Mouse (Mus musculus): ENCODE results near the gene Tm6sf1.
"Not testable (repeated sequence)": the region's sequence is repeated elsewhere in the genome, so short reads cannot be mapped to it uniquely, and the experiment has no call there.

Tm6sf1 gene

DNA sequence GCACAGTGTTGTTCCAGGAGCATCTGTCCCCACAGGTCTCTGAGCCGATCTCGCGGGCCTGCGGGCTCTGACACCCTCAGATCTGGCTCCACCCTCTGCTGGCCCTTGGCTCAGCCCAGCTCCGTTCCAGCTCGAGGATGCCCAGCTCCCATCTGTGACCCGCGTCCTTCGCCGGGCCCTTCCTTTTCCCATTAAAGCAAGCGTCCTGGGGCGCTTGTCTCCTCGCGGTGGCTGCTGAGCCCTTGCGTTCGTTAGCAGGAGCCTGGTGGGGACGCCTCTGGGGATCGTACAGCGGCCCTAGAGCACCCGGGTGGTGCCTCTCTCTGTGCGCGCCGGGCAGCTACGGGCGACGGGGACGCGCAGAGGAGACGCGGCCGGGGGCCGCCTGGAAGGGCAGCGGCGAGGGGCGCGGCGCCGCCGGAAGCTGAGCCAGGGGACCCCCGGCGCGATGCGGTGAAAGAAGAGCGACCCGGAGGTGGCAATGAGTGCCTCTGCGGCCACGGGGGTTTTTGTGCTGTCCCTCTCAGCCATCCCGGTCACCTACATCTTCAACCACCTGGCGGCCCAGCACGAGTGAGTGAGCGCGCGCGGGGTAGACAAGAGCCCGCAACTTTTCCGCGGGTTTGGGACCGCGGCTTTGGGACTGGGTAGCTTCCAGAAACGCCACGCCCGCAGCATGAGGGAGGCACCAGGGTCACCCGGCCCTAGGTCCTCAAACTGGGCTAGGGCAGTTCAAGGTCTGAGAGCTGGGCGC is at the start of gene Tm6sf1:
Gene Tm6sf1 (plus strand): TSS at position 34 of the 754 bp plus-strand sequence.
- no peak for DNase-seq (ENCODE audit: extremely low spot score, low read depth, low spot score)

DNA sequence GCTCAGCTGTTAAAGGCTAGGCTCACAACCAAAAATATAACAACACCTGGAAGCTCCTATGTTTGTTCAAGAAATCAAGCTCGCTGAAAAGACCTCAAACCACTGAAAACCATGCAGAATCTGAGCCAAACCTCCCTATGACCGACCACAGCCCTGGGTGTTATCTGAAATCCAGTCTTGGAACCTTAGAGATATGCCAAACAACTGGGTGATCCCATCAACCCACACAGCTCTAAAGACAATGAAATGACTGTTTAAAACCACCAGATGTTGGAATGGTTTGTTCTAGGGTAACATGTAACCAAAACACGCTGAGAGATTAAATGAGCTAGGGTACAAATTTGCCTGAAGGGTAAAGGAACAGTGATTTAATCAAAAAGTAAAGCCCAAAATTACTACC is 33.9 kb upstream of the Tm6sf1 start:
- no peak for DNase-seq (ENCODE audit: extremely low spot score, low read depth, low spot score)

DNA sequence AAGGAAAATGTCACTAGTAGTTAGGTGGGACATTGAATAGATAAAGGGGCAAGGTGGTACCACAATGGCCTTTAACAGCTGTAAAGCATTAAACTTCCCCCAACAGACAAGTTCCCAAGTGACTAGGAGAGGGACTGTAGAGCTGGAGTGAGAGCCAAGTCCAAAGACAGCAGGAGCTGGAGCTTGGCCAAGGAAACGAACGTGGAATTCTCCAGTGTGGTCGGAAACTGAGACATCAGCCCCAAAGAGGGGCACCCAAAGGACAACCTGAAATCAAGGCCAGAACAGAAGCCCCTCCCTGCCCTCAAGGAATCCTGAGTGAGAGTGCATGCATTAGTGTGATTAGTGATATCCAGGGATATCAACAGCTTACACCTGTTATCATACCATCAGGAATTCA is 33.4 kb upstream of the Tm6sf1 start:
- no peak for DNase-seq (ENCODE audit: extremely low spot score, low read depth, low spot score)

DNA sequence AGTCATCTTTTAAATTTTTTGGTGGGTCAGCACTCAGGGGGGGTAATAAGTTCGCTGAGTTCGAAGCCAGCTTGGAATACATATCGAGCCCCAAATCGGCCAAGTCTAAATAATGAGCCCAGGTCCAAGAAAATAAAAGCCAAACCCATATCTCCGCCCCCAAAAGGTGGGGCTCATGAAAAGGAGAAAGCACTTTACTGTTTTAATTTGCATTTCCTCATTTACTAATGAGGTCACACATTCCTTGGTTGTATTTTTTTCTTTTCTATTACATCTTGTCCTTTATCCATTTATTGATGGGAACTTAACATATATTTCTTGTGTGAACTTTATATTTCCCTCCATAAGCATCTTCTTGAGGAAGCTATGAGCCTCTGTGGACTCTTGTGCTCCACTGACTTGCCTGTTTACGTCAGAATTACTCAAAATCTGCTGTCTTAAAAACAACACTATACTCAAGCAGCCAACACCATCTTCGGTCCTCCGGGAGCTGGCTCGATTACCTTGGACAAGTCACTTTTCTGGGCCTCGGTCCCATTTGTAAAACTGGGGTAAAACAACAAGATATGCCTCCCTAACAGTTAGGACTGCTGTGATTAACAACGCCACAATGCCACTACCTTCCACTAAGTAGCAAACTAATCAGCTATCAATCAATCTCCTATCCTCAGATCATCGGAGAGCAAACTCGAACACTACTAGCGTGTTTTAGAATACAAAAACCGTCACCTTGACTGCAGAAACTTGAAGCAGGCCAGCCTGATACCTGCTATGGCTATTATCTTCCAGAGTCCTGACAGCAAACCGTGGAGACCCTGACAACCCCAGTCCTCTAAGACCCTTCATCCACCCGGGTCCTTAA is 30.8 kb upstream of the Tm6sf1 start:
- no peak for DNase-seq (ENCODE audit: extremely low spot score, low read depth, low spot score)

DNA sequence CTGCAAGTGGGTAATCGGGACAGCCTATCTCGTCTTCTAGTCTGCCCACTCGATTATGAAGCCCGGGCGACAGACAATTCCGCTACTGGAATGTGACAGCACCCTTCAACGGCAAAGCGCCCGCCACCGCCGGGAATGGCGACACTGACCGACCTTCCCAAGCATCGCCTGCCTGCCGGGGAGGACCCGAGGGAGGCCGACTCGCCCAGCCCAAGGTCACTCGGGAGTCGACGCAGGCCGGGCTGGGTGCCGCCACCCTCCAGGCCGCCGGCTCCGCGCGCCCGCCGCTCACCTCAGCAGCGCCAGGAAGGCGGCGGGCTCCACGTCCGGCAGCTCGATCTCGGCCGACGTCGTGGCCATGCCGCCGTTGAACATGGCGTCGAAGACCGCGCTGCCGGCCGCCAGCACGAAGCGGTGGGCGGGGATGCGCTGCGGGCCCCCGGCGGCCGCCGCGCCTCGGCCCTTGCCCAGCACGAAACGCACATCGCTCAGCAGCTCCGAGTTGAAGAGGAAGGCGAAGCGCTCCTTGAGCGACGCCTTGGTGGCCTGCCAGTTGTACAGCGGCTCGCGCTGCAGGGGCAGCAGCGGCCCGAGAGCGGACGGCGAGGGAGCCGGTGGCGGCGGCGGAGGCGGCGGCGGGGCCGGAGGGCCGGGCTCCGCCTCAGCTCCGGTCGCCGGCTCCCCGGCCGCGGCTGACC is 30.0 kb upstream of the Tm6sf1 start:
- DNase-seq (ENCODE audit: extremely low spot score, low read depth, low spot score) = no peak

DNA sequence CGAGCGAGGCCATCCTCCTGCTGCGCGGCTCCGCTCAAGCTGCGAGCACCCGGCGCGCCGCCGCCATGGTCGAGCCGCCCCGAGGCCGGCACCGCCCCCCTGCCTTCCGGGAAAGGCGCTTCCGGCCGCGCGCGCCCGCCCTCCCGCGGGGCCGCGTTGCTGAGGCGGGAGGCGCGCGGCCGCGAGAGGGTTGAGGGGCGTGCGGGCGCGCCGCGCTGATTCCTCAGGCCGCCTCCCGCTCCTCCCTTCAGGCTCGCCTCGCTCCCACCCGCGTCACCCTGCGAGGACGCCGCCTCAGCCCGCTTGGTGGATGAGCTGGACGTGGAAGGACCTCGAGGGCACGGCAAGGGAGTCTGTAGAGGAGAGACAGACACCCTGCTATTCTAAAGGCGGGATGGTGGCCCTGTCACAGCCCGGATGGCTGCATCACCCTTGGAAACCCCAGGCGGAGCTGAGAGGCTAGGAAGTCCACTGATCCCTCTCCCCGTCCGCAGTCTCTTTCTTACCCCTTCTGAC is 29.4 kb upstream of the Tm6sf1 start, which contains the start of gene Btbd1:
Gene Btbd1 (minus strand): TSS at position 53 of the 516 bp plus-strand sequence.
- no peak for DNase-seq (ENCODE audit: extremely low spot score, low read depth, low spot score)

DNA sequence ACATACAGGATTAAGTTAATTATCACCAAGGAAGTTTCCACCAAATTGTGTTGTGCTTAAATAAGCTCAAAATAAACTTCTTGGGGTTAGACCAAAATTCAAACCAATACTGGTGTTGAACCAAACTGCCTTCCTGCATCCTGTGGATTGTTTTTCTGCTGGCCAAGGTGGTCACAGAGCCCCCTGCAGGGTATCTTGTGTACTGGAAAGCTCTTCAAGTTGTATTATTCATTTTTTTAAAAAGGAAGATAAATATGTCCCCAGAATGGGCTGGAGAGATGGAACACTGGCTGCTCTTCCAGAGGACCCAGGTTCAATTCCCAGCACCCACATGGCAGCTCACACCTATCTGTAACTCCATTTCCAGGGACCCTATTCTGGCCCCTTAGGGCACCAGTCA is 24.0 kb upstream of the Tm6sf1 start:
- no peak for DNase-seq (ENCODE audit: extremely low spot score, low read depth, low spot score)

DNA sequence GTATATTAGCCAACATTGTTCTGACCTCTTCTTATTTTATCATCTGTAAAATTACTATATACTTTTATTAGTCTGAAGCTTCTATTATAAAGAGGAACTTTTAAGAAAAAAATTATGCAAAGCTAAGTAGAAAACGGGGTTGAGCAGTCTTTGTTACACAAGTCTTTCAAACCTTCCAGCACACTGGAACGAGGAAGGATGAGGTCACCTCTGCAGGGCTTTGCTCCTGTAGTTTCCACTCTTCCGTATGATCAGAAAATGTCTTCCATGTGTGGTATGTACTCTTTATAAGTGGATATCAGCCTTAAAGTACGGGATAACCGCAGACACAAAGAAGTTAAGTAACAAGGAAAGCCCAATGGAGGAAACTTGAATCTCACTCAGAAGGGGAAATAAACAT is 23.4 kb upstream of the Tm6sf1 start:
- no peak for DNase-seq (ENCODE audit: extremely low spot score, low read depth, low spot score)

DNA sequence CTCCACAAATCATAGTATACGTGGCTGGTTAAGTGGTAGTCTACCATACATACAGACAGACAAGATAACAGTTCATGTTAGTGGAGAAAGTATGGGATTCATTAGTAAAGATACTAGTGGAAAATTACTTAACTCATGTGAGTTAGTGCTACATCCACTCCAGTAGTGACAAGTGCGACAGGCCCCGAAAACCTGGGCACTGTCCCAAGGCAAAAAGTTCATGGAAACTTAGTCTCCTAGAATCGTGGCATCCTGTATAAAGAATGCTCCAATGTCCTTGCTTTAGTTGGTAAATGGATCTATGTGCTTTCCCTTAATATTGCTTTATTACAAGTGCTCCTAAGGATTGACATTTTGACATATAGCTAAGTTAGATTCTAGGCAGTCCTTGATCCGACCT is 21.0 kb upstream of the Tm6sf1 start:
- DNase-seq (ENCODE audit: extremely low spot score, low read depth, low spot score) = not testable (repeated sequence)

DNA sequence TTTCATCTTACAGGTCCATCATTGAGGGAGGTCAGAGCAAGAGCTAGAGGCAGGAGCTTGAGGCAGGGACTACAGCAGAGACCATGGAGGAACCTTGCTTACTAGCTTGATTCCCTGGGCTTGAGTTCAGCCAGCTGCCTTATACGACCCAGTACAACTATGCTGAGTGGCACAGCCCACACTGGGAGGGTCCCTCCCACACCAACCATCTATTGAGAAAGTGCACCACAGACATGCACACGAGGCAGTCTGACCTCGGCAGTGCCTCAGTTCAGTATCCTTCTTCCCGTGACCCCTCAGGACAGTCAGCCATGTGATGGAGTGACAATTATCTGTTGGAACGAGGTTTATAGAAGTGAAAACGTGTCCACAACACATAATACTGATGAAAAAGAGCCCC is 19.1 kb upstream of the Tm6sf1 start:
- DNase-seq (ENCODE audit: extremely low spot score, low read depth, low spot score) = no peak

DNA sequence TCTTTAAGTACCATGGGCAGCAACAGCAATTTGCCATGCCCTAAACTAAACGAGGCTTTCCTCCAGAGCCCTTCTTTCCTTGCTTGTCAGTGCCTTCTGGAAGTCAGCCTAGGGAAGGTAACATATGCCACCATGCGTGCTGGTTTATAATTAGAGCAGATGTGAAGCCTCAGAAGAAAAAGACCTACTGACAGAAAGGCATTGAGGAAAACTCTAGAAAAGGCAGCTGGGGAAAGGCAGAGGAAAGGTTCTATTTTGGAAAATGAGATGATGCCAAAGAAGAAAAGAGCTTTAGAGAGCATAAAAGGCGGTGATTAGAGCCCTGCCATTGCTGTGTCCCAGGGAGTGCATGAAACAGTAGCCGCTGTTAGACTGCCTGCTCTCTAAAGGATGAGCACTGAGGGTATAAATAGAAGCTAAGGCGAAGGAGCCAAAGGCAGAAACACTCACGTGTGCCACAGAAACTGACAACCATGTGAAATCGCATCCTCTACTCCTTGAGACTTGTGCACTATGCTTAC is 18.1 kb upstream of the Tm6sf1 start:
- no peak for DNase-seq (ENCODE audit: extremely low spot score, low read depth, low spot score)

DNA sequence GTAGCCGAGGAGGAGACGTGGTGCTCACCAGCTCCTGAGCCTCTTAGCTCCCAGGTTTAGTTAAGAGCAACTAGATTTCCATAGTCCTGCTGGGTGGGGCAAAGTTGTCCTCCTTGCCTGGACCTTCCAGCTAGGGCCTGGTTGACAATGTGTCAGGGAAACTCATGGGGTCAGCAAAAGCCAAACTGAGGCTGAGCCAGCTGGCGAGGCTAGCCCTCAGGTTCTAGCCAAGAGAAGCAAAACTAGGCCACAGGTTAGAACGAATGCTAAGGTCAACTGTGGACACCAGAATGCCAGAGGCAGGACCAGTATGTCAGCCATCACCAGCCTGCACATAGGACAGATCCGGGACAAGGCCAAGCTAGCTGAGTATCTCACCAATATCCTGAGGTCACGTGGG is 17.4 kb upstream of the Tm6sf1 start:
- no peak for DNase-seq (ENCODE audit: extremely low spot score, low read depth, low spot score)

DNA sequence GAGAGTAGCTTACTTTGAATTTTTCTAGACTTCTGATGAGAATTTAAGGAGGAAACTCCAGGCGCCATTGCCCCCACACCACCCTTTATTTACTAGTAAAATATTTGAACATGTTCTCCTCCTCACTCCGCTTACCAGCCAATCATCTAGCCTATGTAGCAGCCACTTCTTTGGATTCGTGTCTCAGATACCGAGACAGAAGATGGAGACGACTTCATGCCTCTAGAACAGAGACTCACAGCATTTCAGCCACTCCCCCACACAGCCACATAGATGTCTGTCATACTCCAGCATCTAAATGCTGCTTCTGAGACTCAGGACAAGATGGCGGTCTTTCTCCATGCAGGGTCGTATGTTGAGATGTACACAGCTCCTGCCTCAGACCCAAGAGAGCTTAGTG is 16.7 kb upstream of the Tm6sf1 start:
- no peak for DNase-seq (ENCODE audit: extremely low spot score, low read depth, low spot score)

DNA sequence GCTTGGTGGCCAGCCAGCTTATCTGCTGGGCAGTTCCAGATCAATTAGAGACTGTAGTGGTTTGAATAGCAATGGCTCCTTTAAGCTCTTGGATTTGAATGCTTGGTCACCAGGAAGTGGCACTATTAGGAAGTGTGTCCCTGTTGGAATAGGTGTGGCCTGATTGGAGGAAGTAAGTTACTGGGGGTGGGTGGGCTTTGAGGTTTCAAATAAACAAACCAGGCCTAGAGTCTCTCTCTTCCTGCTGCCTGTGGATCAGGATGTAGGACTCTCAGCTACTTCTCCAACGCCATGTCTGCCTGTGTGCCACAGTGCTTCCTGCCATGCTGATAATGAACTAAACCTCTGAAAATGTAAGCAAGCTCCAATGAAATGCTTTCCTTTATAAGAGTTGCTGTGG is 15.8 kb upstream of the Tm6sf1 start:
- no peak for DNase-seq (ENCODE audit: extremely low spot score, low read depth, low spot score)

DNA sequence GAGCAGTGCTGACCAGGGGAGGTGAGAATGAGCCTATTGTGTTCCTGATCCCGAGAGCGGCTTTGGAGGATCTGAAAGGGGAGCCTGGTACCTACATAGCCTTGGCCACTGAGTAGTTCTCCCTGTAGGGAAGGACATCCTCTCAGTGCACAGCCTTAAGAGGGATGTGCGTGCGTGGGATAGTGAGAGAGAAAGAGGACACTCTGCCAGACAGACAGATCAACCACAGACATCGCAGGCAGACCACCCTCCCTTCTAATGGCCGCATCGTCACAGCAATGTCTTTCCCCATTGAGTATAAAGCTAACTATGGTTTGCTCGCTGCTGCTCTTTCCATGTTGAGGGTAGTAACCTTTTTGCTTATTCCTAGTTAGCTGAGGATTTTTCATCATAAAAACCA is 14.9 kb upstream of the Tm6sf1 start:
- no peak for DNase-seq (ENCODE audit: extremely low spot score, low read depth, low spot score)

DNA sequence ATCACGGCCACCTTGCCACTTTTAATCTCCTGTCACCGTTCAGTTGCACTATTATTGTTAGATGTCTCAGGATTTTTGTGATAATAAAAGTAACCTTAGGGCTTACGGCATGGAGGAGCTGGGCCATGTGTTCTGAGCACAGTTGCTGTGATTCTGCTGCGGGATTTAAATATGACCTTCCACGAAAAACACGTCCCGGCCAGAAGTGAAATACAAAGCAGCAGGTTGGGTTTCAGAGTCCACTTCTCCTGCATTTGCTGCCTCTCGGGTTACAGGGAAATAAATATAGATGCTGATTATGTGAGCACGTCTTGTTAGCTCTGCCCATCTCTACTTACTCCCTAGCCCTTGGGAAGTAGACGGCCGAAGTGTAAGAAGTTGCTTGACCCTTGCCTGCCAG is 14.0 kb upstream of the Tm6sf1 start:
- DNase-seq (ENCODE audit: extremely low spot score, low read depth, low spot score) = no peak

DNA sequence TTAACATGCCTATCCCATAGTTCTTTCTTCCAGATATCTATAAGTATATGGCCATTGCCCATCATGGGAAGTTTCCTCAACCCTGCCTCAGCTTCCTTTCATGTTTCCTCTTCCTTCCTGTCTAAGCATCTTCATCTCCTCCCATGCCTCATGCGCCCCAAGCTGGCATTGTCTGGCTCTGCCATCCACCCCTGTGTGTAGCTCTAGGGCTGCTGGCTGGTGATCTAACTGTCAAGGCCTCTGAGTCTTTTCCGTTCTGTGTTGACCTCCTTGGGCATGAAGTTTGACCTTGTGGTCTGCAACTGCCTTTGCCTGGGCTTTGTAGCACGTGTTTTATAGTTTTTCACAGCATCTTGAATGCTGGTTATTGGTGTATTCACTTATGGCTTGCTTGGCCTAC is 13.5 kb upstream of the Tm6sf1 start:
- no peak for DNase-seq (ENCODE audit: extremely low spot score, low read depth, low spot score)

DNA sequence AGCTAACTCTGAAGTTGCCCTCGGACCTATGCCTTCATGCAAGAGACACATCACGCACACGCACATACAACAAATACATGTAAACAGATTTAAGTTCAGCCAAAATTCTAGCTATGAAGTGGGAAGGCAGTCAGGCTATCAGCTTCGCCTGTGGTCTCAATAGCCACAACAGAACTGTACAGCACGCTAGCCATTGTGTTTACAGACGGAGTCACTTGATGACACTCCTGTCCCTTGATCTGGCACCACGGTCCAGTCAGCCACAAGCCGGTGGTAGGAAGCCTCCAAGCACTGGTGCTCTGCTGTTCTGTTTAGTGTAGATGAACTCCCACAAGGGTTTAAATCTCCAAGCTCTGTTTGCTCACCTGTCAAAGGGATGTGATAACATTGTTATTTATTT is 12.8 kb upstream of the Tm6sf1 start:
- DNase-seq (ENCODE audit: extremely low spot score, low read depth, low spot score) = no peak

DNA sequence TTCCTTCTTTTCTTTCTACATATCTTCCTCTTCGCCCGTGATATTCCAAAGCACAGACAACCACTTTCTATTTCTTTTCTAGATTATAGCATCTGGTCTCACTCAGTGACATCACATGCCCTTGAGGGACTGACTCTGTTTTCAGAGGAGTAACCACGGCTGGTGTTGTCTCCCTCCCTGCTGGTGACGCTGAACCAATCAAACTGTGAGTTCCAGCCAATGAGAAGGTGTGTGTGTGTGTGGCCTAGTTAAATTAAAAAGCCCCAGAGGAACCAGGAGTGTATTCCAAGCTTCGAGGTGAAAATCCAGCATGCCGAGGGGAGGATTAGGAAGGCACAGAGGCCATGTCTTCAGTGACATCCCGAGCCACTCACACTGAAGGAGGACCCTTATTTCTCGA is 11.8 kb upstream of the Tm6sf1 start:
- DNase-seq (ENCODE audit: extremely low spot score, low read depth, low spot score) = no peak

DNA sequence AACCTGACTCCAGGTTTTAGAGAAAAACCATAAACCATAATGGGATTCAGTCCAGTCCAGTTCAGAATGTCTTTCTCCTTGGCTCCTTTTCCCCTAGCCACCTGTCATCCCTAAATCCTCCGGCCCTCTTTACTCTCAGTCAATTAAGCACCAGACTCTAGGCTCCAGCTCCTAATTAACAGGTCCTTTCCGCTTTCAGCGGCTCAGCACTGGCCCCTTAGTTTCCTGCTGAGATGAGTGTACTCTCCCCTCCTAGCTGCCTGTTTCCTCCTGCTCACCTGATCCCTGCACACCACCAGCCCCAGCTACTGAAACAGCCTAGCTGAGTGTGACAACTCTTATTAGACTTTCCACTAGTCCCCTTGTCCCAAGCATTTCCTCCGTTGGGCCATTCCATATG is 11.0 kb upstream of the Tm6sf1 start:
- no peak for DNase-seq (ENCODE audit: extremely low spot score, low read depth, low spot score)

DNA sequence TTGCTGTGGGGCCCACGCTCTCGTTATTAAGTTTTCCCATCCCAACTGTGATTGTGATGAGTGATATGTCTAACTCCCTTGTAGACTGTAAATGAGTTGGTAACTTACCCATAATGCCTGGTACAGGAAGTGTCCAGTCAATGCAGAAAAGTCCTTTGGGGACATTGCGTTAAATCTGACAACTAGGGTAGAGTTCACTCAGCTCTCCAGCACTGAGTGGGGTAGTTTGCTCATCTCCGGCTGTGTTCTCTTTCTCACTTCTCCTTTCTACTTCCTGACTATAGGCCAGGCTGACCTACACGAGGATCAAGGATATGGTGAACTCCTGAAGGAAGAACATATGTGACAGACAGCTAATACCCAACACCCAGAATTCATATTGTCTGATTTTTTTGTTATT is 9.6 kb upstream of the Tm6sf1 start:
- DNase-seq (ENCODE audit: extremely low spot score, low read depth, low spot score) = no peak

Data from hindlimb bud, embryonic 11.5 days (tissue).